Mouse (Mus musculus) megakaryocyte-erythroid progenitor cell, adult 5-6 weeks (primary cell): ENCODE results near the gene Dhrs13. TPM values are rescaled to one million over a fixed set of nuclear protein-coding genes. Genes with fewer than 3 reads are reported as not detected.
A peak's percentile ranks its signal among the peaks of the same experiment; 100 is the strongest.
"Not testable (repeated sequence)": the region's sequence is repeated elsewhere in the genome, so short reads cannot be mapped to it uniquely, and the experiment has no call there.

Experiments
- ATAC-seq: replicated peaks from 2 replicates; pipeline ENCODE4 v1.8.0; 2016; ENCODE audit warnings: mild to moderate bottlenecking, inconsistent platforms; ENCODE audit not compliant: severe bottlenecking, poor library complexity, low FRiP score, low TSS enrichment
- total RNA-seq, 2 experiments: library from RNA; stranded (forward) in 1 of 2; stranded (reverse) in 1 of 2; fragments of 200-1000, 215-1000 nt in 1 of 2; fragments of >200 nt in 1 of 2; fragmentation: Nextera tagmentation in 1 of 2; gene quantifications; 2 replicates each; pipeline ENCODE4 v1.2.3; 2014 to 2017

The Dhrs13 gene
- total RNA-seq, 2 experiments from 2014 or later = 9.7 to 14.4 TPM

- ATAC-seq = peak; percentile 61
Measured at GRCm38 (mm10) chr11:78037831-78038752, 6.0 kb downstream of the Dhrs13 start, which contains the start of gene Flot2. Gene Flot2 (plus strand): TSS chr11:78037931.

- no peak for ATAC-seq
Measured at GRCm38 (mm10) chr11:78040878-78041277, 8.8 kb downstream of the Dhrs13 start.

- ATAC-seq = not testable (repeated sequence)
Measured at GRCm38 (mm10) chr11:78042290-78042870, 10.3 kb downstream of the Dhrs13 start.

GRCm38 (mm10) chr11:78044758-78045251, 12.7 kb downstream of the Dhrs13 start:
- no peak for ATAC-seq

GRCm38 (mm10) chr11:78048637-78049036, 16.6 kb downstream of the Dhrs13 start:
- not testable (repeated sequence) for ATAC-seq

DNA sequence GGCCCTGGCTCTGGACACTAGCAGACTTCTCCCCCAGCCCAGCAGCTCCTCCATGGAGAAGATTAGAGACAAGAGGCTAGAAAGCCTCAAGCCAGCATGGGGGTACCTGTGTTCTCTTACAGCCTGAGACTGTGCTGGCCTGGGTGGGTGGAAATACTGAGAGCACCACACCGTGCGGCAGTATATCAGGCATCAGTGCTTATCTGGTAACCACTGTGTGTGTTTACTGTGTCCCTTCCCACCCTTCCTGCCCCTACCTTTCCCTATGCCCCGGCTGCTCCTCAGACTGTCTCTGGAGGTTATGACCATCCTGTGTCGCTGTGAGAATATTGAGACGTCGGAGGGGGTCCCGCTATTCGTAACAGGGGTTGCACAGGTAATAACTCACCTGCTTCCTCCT, 21.0 kb downstream of the Dhrs13 start:
- ATAC-seq = peak; percentile 50; the same call in 1 of the 2 replicates

DNA sequence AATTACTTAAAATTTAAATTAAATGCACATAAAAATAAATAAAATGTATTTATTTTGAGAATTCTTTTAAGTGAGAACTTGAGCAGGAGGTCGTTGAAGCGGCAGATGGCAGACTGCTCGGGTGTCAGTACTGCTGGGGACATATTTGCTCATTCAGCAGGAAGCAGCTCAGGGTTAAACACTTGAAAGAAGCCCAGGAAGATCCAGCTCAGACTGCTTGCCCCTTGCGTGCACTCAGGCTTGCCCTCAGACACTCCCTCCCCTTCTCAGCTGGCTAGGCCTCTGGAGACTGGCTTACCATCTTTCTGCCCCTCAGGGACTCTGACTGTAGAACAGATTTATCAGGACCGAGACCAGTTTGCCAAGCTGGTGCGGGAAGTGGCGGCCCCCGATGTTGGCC, 24.9 kb downstream of the Dhrs13 start:
- ATAC-seq = no peak

DNA sequence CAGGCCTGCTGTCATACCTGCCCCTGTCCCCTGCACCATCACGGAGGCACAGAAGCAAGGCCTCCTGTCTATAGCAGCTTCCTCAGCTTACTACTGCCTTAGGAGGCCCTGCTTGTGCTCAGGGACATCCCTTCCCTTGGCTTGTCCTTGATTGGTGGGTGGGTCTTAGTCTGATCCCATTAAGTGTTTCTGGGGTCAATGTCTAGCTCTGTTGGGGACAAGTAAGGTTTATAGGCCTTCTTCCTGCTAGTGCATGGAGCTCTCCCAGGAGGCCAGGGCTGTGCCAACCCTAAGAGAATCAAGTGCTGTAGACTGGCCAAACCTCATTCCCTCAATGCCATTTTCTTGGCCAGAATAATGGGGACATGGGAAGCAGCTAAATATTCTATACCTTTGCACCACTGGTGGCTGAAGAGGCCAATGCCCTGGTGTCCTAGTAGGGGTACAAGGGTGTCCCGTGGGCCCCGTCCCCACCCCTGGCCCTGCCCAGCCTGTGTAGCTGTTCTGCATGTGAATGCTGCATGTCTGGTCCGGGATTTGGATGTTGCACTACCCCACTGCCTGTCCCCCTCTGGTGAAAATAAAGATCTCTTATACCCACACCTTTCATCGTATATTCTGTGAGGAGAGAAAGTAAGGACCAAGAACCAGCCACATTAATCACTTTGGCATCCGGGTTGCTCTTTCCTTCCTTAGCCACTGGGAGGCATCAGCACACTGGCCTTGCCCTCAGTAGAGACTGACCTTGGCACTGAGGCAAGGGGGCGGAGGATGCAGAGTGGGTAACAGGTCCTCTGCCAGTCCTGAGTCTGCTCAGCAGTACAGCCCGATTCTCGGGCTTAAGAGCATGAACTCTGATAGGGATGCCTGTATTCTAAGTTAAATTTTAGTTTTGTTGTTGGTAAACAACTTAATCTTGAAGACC, 28.0 kb downstream of the Dhrs13 start:
- ATAC-seq = peak; percentile 91

DNA sequence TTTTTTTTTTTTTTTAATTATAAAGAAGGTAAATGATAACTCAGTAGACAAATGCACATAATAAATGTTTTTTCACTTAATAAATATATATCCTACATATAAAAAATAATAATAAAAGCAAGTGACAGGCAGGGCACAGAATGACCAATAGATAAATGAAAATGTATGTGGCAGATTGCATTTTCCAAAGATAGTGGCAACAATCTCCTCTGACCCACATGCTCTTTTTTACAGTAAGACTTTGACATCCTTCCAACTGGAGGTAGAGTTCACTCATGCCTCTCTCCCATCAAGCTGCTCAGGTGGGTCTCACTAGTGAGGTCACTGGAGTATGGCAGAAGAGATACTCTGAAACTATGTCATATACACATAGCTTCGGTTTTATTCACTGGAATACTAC, 30.5 kb downstream of the Dhrs13 start:
- ATAC-seq = no peak

DNA sequence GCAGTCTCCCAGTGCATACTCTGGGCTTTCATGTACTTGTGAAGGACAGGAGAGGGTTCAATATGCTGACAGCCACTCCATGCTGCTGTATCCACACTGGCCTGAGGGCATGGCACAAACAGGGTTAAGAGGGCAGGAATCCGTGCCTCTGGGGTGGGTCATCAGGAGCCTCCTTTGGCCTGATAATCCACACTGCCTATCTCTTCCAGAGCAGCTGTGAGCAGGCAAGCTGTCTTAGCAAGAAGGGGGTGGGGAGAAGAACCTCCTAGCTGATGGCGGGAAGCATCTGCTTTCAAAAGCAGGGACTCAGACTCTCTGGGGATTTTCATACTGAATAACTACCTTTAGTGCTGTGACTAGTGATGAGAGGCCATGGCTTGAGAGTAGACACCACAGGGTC, 33.8 kb downstream of the Dhrs13 start:
- ATAC-seq = peak; percentile 72

GRCm38 (mm10) chr11:78066641-78067040, 34.6 kb downstream of the Dhrs13 start:
- no peak for ATAC-seq

DNA sequence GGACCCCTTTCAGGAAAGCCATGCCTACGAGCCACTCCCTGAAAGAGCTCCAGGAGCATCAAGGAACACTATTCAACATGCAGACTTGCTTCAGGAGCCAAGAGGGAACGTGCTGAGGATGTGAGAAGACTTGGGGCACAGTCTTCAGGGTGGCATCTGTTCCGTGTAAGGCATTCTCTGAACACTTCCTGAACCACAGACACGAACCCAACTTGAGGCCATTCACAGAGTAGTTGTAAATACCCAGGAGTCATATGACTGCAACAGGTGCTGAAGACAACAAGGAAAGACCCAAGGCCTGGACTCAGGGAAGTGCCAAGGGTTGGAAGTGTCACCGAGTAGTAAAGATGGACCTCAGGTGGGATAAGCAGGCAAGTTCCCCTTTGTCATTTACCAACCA, 35.5 kb downstream of the Dhrs13 start:
- no peak for ATAC-seq

DNA sequence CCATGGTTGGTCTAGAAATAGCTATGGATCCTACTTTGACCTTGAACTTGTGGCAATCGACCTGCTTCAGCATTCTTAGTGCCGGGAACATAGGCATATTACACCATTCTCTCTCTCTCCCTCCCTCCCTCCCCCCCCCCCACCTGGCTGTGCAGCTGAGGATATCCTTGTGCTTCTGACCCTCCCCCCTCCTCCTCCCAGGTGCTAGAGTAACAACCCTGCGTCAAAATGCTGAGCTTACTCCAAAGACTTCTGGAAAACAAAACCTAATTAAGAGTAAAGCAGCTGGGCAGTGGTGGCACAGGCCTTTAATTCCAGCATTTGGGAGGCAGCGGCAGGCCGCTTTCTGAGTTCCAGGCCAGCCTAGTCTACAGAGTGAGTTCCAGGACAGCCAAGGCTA, 37.0 kb downstream of the Dhrs13 start:
- ATAC-seq = no peak

GRCm38 (mm10) chr11:78069646-78070045, 37.6 kb downstream of the Dhrs13 start:
- peak; percentile 64 for ATAC-seq

- no peak for ATAC-seq
Measured at GRCm38 (mm10) chr11:78071938-78072337, 39.9 kb downstream of the Dhrs13 start.

DNA sequence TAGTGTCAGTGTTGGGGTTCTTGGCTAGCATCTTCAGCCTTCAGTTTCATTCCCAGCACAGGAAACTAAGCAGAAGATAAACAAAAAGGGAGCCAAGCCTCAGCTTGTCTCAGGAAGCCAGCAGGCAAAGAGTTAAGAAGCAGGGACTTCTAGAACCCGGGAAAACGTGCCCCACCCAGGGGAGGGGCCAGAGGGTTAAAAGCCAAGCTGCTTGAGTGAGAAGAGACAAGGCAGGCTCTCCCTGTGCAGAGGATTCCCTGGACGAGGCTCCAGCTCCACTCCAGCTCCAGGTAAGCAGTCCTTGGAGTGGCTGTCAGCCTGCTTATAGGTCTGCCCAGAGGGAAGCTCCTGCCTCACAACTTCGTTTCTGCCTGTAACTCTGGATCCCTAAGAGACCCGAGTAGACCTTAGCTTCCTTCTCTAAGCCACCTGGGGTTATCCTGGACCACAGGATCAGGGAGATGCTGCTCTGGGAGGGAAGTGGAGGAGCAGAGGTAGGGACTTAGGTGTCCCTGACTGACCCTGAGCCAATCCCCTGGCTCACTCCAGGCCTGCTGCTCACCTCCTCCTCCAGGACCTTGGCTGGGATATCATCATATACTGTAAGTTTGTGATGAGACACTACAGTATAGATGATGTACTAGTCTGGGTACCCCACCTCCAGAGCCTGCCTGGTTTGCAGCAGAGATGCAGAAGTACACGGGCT, 40.5 kb downstream of the Dhrs13 start:
- 0 out of 2 replicates have a peak, but pooled peaks have one; percentile 14 for ATAC-seq

DNA sequence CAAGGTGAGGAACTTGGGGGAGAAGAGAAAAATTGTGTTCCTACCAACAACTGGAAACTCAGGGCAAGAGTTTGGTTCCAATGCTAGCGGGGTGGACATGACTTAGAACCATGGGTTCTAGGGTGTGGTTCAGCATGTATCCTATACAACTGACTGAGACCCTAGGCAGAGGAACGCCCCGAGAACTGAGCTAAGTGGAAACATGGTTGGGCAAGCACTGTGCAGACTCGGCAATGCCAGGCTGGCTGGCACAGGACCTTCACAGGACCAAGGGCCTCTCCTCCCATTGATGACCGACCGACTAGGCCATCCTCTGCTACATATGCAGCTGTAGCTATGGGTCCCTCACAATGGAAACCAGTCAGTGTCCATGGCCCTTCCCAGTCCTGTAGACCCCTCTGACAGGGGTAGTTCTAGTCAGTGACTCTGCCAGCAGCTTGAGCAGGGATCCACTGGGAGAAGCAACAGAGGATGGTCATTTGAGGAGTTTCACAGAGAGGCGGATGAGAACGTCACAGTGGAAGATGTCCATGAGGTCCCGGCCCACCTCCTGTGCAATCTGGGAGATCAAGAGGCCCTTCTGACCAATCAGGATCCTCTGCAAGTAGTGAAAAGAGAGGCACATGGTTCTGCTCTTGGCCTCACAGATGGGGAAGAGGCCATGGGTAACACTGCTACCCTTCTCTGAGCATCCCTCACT, 41.6 kb downstream of the Dhrs13 start:
- peak; percentile 14 for ATAC-seq

DNA sequence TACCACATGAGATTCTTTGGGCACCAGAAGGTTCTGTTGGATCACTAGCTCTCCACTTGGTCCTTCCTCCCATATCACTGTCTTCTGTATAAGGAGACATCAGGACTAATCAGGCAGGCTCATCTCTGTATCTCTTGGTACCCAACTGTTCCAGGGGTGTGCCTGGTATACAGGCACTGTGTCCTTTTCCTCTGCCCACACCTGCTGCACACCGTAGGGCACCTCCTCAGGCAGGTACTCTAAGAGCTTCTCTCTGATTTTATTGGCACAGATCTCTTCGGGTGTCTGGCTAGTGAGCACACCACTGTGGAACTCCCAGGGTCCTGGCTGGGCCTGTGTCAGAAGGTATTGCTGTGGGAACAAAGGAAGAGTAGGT, 42.2 kb downstream of the Dhrs13 start:
- ATAC-seq = 0 out of 2 replicates have a peak, but pooled peaks have one; percentile 1
